Mouse (Mus musculus): ENCODE results near the gene Sap25. TPM values are rescaled to one million over a fixed set of nuclear protein-coding genes. Genes with fewer than 3 reads are reported as not detected.

The Sap25 gene
- polyA plus RNA-seq (2014; fragmentation: Nextera tagmentation; extraction: Ambion mirVana) = 5.7 and 5.9 TPM in 2 replicates

DNA sequence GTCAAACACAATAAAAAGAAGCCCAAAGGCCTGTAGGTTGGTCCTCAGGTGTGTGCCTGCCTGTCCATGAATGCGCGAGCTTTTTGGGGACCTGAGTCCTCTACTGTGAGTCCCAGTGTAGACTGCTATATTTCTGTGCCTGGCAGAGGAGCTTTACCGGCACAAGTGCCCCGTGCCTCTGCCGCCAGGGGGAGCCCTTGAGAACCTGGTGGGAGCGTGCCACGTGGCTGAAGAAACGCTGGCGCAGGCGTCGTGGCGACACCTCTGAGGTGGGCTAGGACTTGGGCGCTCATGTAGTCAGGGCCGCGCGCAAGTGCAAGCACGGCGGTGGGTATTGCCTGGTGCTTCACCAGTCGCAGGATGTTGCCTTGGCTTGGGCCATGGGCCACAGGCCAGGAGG is at the start of gene Sap25:
Gene Sap25, plus strand, starts transcription at position 281 of the 400 bp plus-strand sequence.
- no peak within 1 kb of the TSS for H3K27ac ChIP-seq (ENCODE audit: low read depth, low read length)
- H3K27me3 ChIP-seq (ENCODE audit: control insufficient read depth, insufficient read depth, low read length) = peaks cover 21% of the 10 kb centered on the region
- peaks cover 34% of the 10 kb centered on the region for H3K36me3 ChIP-seq (ENCODE audit: control insufficient read depth, insufficient read depth, low read length)
- no peak for ATAC-seq (ENCODE audit: low read depth)
- H3K4me1 ChIP-seq (ENCODE audit: control insufficient read depth, insufficient read depth, low read length) = 0 out of 2 replicates have a peak, but pooled peaks cover 3% of the 10 kb centered on the region
- H3K9ac ChIP-seq (replicated peaks; ENCODE audit: low read depth, low read length) = no peak within 1 kb of the TSS
- H3K4me3 ChIP-seq (ENCODE audit: low read depth, low read length) = no peak within 1 kb of the TSS
- WGBS = 87% methylated on average over 19 of the region's 19 CpGs
- no peak within 1 kb of the TSS for H3K4me2 ChIP-seq (ENCODE audit: low read depth, low read length)
- no peaks in the 10 kb centered on the region for H3K9me3 ChIP-seq (ENCODE audit: control insufficient read depth, low read length)

GRCm38 (mm10) chr5:137595921-137596320 is 45.2 kb upstream of the Sap25 start:
- Histone ChIP-seq H3K4me3 (ENCODE audit: low read depth, low read length) (no peak overlapping the region), H3K9me3 (ENCODE audit: control insufficient read depth, low read length) (no peaks in the 10 kb centered on the region), H3K27ac (ENCODE audit: low read depth, low read length) (no peak overlapping the region), H3K4me2 (ENCODE audit: low read depth, low read length) (no peak overlapping the region), H3K9ac (replicated peaks; ENCODE audit: low read depth, low read length) (no peak overlapping the region), H3K4me1 (ENCODE audit: control insufficient read depth, insufficient read depth, low read length) (peaks cover 10% of the 10 kb centered on the region; the same call in 1 of the 2 replicates), H3K36me3 (ENCODE audit: control insufficient read depth, insufficient read depth, low read length) (no peaks in the 10 kb centered on the region), H3K27me3 (ENCODE audit: control insufficient read depth, insufficient read depth, low read length) (no peaks in the 10 kb centered on the region)
- 67% methylated on average over 7 of the region's 7 CpGs for WGBS
- ATAC-seq (ENCODE audit: low read depth) = no peak

DNA sequence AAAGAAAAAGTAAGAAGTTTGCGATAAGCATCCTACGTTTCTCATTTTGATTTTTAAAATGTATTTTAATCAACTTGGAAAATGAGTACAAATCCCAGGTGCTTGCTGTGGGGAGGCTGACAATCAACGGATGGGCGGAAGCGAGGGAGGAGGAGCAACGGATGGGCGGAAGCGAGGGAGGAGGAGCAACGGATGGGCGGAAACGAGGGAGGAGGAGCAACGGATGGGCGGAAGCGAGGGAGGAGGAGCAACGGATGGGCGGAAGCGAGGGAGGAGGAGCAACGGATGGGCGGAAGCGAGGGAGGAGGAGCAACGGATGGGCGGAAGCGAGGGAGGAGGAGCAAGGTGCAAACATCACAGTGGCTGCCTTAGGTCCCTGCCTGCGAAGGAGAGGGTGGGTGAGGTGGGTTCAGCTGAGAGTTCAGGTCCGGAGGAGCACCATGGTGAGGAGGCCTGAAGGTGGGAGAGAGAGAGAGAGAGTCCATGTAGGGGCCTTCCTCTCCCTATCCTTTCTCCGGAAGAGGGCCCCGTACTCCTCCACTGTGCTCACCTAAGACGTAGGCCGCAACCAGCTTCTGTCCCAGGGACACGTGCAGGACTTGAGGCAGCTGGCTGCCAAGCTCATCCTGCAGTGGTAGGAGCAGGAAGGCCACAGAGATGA is 44.4 kb upstream of the Sap25 start:
- H3K9me3 ChIP-seq (ENCODE audit: control insufficient read depth, low read length) = no peaks in the 10 kb centered on the region
- 34% methylated on average over 24 of the region's 30 CpGs for WGBS
- no peak overlapping the region for H3K27ac ChIP-seq (ENCODE audit: low read depth, low read length)
- no peaks in the 10 kb centered on the region for H3K27me3 ChIP-seq (ENCODE audit: control insufficient read depth, insufficient read depth, low read length)
- no peak overlapping the region for H3K9ac ChIP-seq (replicated peaks; ENCODE audit: low read depth, low read length)
- H3K4me3 ChIP-seq (ENCODE audit: low read depth, low read length) = no peak overlapping the region
- H3K4me2 ChIP-seq (ENCODE audit: low read depth, low read length) = peak overlapping the region; percentile 26; the same call in 1 of the 2 replicates
- ATAC-seq (ENCODE audit: low read depth) = no peak
- peaks cover 10% of the 10 kb centered on the region; the same call in 1 of the 2 replicates for H3K4me1 ChIP-seq (ENCODE audit: control insufficient read depth, insufficient read depth, low read length)
- H3K36me3 ChIP-seq (ENCODE audit: control insufficient read depth, insufficient read depth, low read length) = no peaks in the 10 kb centered on the region

- H3K4me1 ChIP-seq (ENCODE audit: control insufficient read depth, insufficient read depth, low read length) = peaks cover 16% of the 10 kb centered on the region; the same call in 1 of the 2 replicates
- H3K27ac ChIP-seq (ENCODE audit: low read depth, low read length) = no peak overlapping the region
- ATAC-seq (ENCODE audit: low read depth) = no peak
- no peak overlapping the region for H3K9ac ChIP-seq (replicated peaks; ENCODE audit: low read depth, low read length)
- H3K4me3 ChIP-seq (ENCODE audit: low read depth, low read length) = no peak overlapping the region
- no peaks in the 10 kb centered on the region for H3K9me3 ChIP-seq (ENCODE audit: control insufficient read depth, low read length)
- WGBS = 98% methylated on average over 6 of the region's 6 CpGs
- no peaks in the 10 kb centered on the region for H3K36me3 ChIP-seq (ENCODE audit: control insufficient read depth, insufficient read depth, low read length)
- no peak overlapping the region for H3K4me2 ChIP-seq (ENCODE audit: low read depth, low read length)
- no peaks in the 10 kb centered on the region for H3K27me3 ChIP-seq (ENCODE audit: control insufficient read depth, insufficient read depth, low read length)
Observed at GRCm38 (mm10) chr5:137597625-137598024, 43.5 kb upstream of the Sap25 start.

DNA sequence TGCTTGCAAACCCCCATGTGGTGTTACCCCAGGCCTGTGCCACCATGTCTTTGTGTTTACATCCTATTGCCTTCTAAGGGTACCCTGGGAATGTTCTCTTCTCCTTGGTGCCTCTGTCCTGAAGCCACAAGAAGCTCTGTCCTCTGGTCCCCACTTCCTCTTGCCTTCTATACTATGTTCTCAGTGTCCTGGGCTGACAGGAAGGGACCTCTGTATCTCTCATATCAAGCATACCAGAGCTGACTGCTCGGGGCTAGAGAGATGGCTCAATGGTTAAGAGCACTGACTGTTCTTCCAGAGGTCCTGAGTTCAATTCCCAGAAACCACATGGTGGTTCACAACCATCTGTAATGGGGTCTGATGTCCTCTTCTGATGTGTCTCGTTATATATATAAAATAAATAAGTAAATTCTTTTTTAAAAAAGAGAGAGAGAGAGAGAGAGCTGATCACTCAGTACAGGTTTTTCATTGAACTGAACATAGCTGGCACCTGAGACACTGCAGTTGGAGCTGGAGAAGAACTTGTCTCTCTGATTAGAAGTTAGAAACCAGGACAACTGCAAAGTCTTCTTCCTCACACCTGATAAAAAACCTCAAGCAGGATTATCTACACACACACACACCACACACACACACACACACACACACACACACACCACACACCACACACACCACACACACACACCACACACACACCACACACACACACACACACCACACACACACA is 42.9 kb upstream of the Sap25 start:
- Histone ChIP-seq H3K9ac (replicated peaks; ENCODE audit: low read depth, low read length) (no peak overlapping the region), H3K4me1 (ENCODE audit: control insufficient read depth, insufficient read depth, low read length) (peaks cover 16% of the 10 kb centered on the region; the same call in 1 of the 2 replicates)
- WGBS = 93% methylated on average over 2 of the region's 2 CpGs

GRCm38 (mm10) chr5:137599600-137599999 is 41.5 kb upstream of the Sap25 start:
- Histone ChIP-seq H3K4me2 (ENCODE audit: low read depth, low read length) (peak overlapping the region; percentile 80), H3K27me3 (ENCODE audit: control insufficient read depth, insufficient read depth, low read length) (no peaks in the 10 kb centered on the region), H3K9me3 (ENCODE audit: control insufficient read depth, low read length) (no peaks in the 10 kb centered on the region), H3K9ac (replicated peaks; ENCODE audit: low read depth, low read length) (peak overlapping the region; percentile 79), H3K4me1 (ENCODE audit: control insufficient read depth, insufficient read depth, low read length) (peaks cover 16% of the 10 kb centered on the region; the same call in 1 of the 2 replicates), H3K27ac (ENCODE audit: low read depth, low read length) (no peak overlapping the region), H3K36me3 (ENCODE audit: control insufficient read depth, insufficient read depth, low read length) (no peaks in the 10 kb centered on the region), H3K4me3 (ENCODE audit: low read depth, low read length) (peak overlapping the region; percentile 74)
- no peak for ATAC-seq (ENCODE audit: low read depth)
- whole genome bisulfite sequencing = 72% methylated on average over 9 of the region's 9 CpGs

More for the DNA sequence above, 42.9 kb upstream of the Sap25 start:
- Histone ChIP-seq H3K4me3 (ENCODE audit: low read depth, low read length) (no peak overlapping the region), H3K9me3 (ENCODE audit: control insufficient read depth, low read length) (no peaks in the 10 kb centered on the region), H3K36me3 (ENCODE audit: control insufficient read depth, insufficient read depth, low read length) (no peaks in the 10 kb centered on the region), H3K4me2 (ENCODE audit: low read depth, low read length) (no peak overlapping the region), H3K27ac (ENCODE audit: low read depth, low read length) (no peak overlapping the region), H3K27me3 (ENCODE audit: control insufficient read depth, insufficient read depth, low read length) (no peaks in the 10 kb centered on the region)
- no peak for ATAC-seq (ENCODE audit: low read depth)

DNA sequence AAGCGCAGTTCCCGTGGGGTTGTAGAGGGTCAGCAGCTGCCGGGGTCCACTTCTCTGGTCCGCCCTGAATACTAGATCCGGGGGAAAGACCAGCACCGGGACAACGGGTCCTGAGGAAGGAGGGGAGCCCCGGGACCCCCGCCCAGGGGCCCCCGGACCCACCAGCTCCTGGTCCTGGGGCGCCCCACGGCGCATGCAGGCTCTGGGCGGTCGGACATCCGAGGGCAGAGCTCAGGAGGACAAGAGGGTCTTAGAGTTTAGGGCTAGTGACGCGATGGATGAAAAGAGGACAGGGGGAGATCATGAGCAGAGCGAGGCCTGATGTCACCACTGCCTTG is 40.9 kb upstream of the Sap25 start:
- peak; percentile 67 for ATAC-seq (ENCODE audit: low read depth)
- no peaks in the 10 kb centered on the region for H3K9me3 ChIP-seq (ENCODE audit: control insufficient read depth, low read length)

DNA sequence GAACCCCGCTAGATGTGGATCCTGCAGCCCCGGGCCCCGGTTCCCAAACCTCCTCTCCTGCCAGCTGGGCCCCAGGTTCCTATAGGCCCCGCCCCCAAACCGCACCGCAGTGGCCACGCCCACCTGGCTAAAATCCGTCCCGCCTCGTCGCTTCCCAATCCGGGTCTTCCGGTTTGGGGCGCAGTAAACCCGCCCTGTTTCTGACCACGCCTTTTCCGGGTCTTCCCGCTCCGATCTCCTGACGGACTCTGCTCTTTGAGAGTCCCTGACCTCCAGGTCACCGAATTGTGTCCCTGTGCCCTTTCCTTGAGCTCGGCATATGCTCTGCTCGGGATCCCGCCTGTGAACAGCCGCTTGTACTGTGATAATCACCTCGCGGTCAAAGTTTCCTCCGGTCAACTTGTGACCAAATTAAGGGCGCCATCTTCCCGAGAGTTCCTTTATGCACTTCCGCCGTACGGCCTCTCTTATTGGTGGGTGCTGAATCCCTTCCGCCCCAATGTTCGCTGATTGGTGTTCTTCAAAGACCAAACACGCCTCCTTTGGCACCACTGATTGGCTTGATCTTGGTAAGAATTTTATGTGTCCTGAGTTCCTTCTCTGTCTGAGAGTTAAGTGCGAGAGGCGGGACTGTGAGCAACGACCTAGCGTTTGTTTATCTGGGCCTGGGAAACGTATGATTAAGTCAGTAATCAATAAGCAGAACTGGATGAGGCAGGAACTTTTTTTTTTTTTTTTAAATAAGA is 40.3 kb upstream of the Sap25 start, which contains the start of gene Mospd3:
Gene Mospd3, minus strand, starts transcription at position 440 of the 746 bp plus-strand sequence.
- peak within 1 kb of the TSS; percentile 80 for H3K4me2 ChIP-seq (ENCODE audit: low read depth, low read length)
- peak; percentile 96 for ATAC-seq (ENCODE audit: low read depth)
- under 1% methylated on average over 41 of the region's 41 CpGs for WGBS

More for the DNA sequence above, 40.9 kb upstream of the Sap25 start:
- Histone ChIP-seq H3K27me3 (ENCODE audit: control insufficient read depth, insufficient read depth, low read length) (no peaks in the 10 kb centered on the region), H3K4me1 (ENCODE audit: control insufficient read depth, insufficient read depth, low read length) (peaks cover 16% of the 10 kb centered on the region; the same call in 1 of the 2 replicates), H3K4me3 (ENCODE audit: low read depth, low read length) (peak overlapping the region; percentile 74), H3K9ac (replicated peaks; ENCODE audit: low read depth, low read length) (peak overlapping the region; percentile 79), H3K36me3 (ENCODE audit: control insufficient read depth, insufficient read depth, low read length) (no peaks in the 10 kb centered on the region), H3K4me2 (ENCODE audit: low read depth, low read length) (peak overlapping the region; percentile 80), H3K27ac (ENCODE audit: low read depth, low read length) (peak overlapping the region; percentile 60)
- WGBS = 2% methylated on average over 19 of the region's 19 CpGs

More for the DNA sequence above, 40.3 kb upstream of the Sap25 start, which contains the start of gene Mospd3:
- Histone ChIP-seq H3K9me3 (ENCODE audit: control insufficient read depth, low read length) (no peaks in the 10 kb centered on the region), H3K4me3 (ENCODE audit: low read depth, low read length) (peak within 1 kb of the TSS; percentile 74), H3K4me1 (ENCODE audit: control insufficient read depth, insufficient read depth, low read length) (peaks cover 16% of the 10 kb centered on the region; the same call in 1 of the 2 replicates), H3K36me3 (ENCODE audit: control insufficient read depth, insufficient read depth, low read length) (no peaks in the 10 kb centered on the region), H3K9ac (replicated peaks; ENCODE audit: low read depth, low read length) (peak within 1 kb of the TSS; percentile 79), H3K27me3 (ENCODE audit: control insufficient read depth, insufficient read depth, low read length) (no peaks in the 10 kb centered on the region), H3K27ac (ENCODE audit: low read depth, low read length) (peak within 1 kb of the TSS; percentile 76)
